In genomic region chr14:70833238-70833637, GRCm38 (mm10) we compare ENCODE assay signal across 19 mouse cellular contexts.
DNase-seq lines count a peak whose midpoint lies in the region; ATAC-seq lines count a peak whose summit lies in the region.
"Had no signal": no experiment of that assay in that cellular context is flagged by ENCODE, and none has a peak within 500 bp of the region (broad histone marks: within the 10 kb centered on the region; RNA-seq: fewer than 3 reads in every experiment).

No protein-coding gene starts in this region.

- H3K27ac ChIP-seq in forebrain, embryonic 13.5 days = peak overlapping the region; percentile 61; the same call in 1 of the 2 replicates
- no peak overlapping the region; the same call in 1 of the 2 replicates for H3K27ac ChIP-seq in forebrain, embryonic 16.5 days (ENCODE audit: low read length)
- no peak overlapping the region for H3K27ac ChIP-seq in heart, embryonic 14.5 days (replicated peaks in 1 of 2; ENCODE audit: control insufficient read depth in 1 of 2, insufficient read depth in 1 of 2, low read depth in 2 of 2, low read length in 2 of 2)
- H3K27ac ChIP-seq: embryonic facial prominence, embryonic 13.5 days; hindbrain, embryonic 13.5 days; limb, embryonic 15.5 days had no signal

- 81% methylated on average over 5 of the region's 5 CpGs for WGBS in forebrain, embryonic 13.5 days
- 68% methylated on average over 5 of the region's 5 CpGs for WGBS in forebrain, embryonic 16.5 days
- 32% methylated on average over 5 of the region's 5 CpGs for WGBS in heart, embryonic 14.5 days

- no peaks in the 10 kb centered on the region for H3K36me3 ChIP-seq in forebrain, embryonic 13.5 days (ENCODE audit: poor library complexity, severe bottlenecking)
- no peaks in the 10 kb centered on the region for H3K36me3 ChIP-seq in forebrain, embryonic 16.5 days (ENCODE audit: control insufficient read depth, insufficient read depth)
- H3K36me3 ChIP-seq in heart, embryonic 14.5 days (ENCODE audit: control insufficient read depth, insufficient read depth, low read length) = no peaks in the 10 kb centered on the region
- H3K36me3 ChIP-seq: embryonic facial prominence, embryonic 13.5 days; hindbrain, embryonic 13.5 days; limb, embryonic 15.5 days had no signal

- H3K4me3 ChIP-seq in forebrain, embryonic 13.5 days = no peak overlapping the region
- no peak overlapping the region for H3K4me3 ChIP-seq in forebrain, embryonic 16.5 days (replicated peaks; ENCODE audit: low read length)
- no peak overlapping the region for H3K4me3 ChIP-seq in heart, embryonic 14.5 days (ENCODE audit: control insufficient read depth in 1 of 2, insufficient read depth in 1 of 2, low read depth in 1 of 2, low read length in 2 of 2)
- H3K4me3 ChIP-seq: embryonic facial prominence, embryonic 13.5 days; hindbrain, embryonic 13.5 days; limb, embryonic 15.5 days; megakaryocyte, embryonic 14.5 days had no signal

- intact Hi-C loops in left cerebral cortex, postnatal 14 days (cut with DNase I) = no loop called here

- H3K27me3 ChIP-seq in forebrain, embryonic 13.5 days = no peaks in the 10 kb centered on the region
- no peaks in the 10 kb centered on the region for H3K27me3 ChIP-seq in forebrain, embryonic 16.5 days (replicated peaks; ENCODE audit: control insufficient read depth, insufficient read depth, low read length)
- H3K27me3 ChIP-seq in heart, embryonic 14.5 days (ENCODE audit: control insufficient read depth, insufficient read depth, low read length) = peaks cover 9% of the 10 kb centered on the region; the same call in 1 of the 2 replicates
- H3K27me3 ChIP-seq: embryonic facial prominence, embryonic 13.5 days; hindbrain, embryonic 13.5 days had no signal

- H3K4me1 ChIP-seq in forebrain, embryonic 13.5 days = peaks cover 8% of the 10 kb centered on the region
- peaks cover 9% of the 10 kb centered on the region for H3K4me1 ChIP-seq in forebrain, embryonic 16.5 days (replicated peaks; ENCODE audit: control insufficient read depth, insufficient read depth, low read length)
- peaks cover 6 to 11% of the 10 kb centered on the region in 2 experiments for H3K4me1 ChIP-seq in heart, embryonic 14.5 days (ENCODE audit: control insufficient read depth in 2 of 2, insufficient read depth in 2 of 2, low read length in 2 of 2)
- H3K4me1 ChIP-seq: limb, embryonic 15.5 days had no signal

- H3K9ac ChIP-seq in forebrain, embryonic 13.5 days = no peak overlapping the region
- H3K9ac ChIP-seq in forebrain, embryonic 16.5 days (replicated peaks; ENCODE audit: low read depth, low read length) = no peak overlapping the region
- H3K9ac ChIP-seq in heart, embryonic 14.5 days (ENCODE audit: low read length) = no peak overlapping the region
- H3K9ac ChIP-seq: embryonic facial prominence, embryonic 13.5 days; hindbrain, embryonic 13.5 days; limb, embryonic 15.5 days; liver, postnatal 0 days had no signal

- peak; percentile 11; the same call in 1 of the 2 replicates for ATAC-seq in forebrain, embryonic 13.5 days
- no peak for ATAC-seq in forebrain, embryonic 16.5 days
- no peak for ATAC-seq in heart, embryonic 14.5 days (ENCODE audit: insufficient number of reproducible peaks, insufficient read depth, low FRiP score, low read depth)
- ATAC-seq: CD4-positive, CD25-positive, alpha-beta regulatory T cell, adult 4 months; inflammation-experienced regulatory T-cells, adult 6 months; liver, postnatal 0 days; Patski had no signal

- H3K9me3 ChIP-seq in forebrain, embryonic 13.5 days (replicated peaks) = no peaks in the 10 kb centered on the region
- no peaks in the 10 kb centered on the region for H3K9me3 ChIP-seq in forebrain, embryonic 16.5 days (ENCODE audit: control insufficient read depth, low read length)
- H3K9me3 ChIP-seq in heart, embryonic 14.5 days (ENCODE audit: control insufficient read depth, low read length) = no peaks in the 10 kb centered on the region
- H3K9me3 ChIP-seq: embryonic facial prominence, embryonic 13.5 days; hindbrain, embryonic 13.5 days; limb, embryonic 15.5 days had no signal

- no peak overlapping the region for H3K4me2 ChIP-seq in forebrain, embryonic 13.5 days
- H3K4me2 ChIP-seq in forebrain, embryonic 16.5 days (ENCODE audit: low read length) = no peak overlapping the region
- H3K4me2 ChIP-seq in heart, embryonic 14.5 days (ENCODE audit: low read length) = peak overlapping the region; percentile 54
- H3K4me2 ChIP-seq: embryonic facial prominence, embryonic 13.5 days; hindbrain, embryonic 13.5 days; limb, embryonic 15.5 days had no signal

- no peak for DNase-seq in heart, adult 8-10 months (ENCODE audit: low spot score)
- peak; percentile 8 to 29 for DNase-seq in kidney, adult 8-10 months
- no peak for DNase-seq in kidney, adult 18-20 months
- DNase-seq in left cerebral cortex, postnatal 14 days (ENCODE audit: low spot score in 2 of 2) = no peak
- DNase-seq: adrenal gland, postnatal 10 days; gastrocnemius, postnatal 14 days; heart, adult 18-20 months; liver, postnatal 0 days; lung, postnatal 14 days had no signal

Comparison
In these comparisons a context has a peak if more than half of its experiments do, and no peak if none do; other contexts are left out.
1. DNase-seq: peak in kidney, adult 8-10 months (2 of 2); none in heart, adult 8-10 months (single experiment), kidney, adult 18-20 months (single experiment) and left cerebral cortex, postnatal 14 days (0 of 2).